13 mouse cellular contexts compared by ENCODE assay signal in the genomic region with DNA sequence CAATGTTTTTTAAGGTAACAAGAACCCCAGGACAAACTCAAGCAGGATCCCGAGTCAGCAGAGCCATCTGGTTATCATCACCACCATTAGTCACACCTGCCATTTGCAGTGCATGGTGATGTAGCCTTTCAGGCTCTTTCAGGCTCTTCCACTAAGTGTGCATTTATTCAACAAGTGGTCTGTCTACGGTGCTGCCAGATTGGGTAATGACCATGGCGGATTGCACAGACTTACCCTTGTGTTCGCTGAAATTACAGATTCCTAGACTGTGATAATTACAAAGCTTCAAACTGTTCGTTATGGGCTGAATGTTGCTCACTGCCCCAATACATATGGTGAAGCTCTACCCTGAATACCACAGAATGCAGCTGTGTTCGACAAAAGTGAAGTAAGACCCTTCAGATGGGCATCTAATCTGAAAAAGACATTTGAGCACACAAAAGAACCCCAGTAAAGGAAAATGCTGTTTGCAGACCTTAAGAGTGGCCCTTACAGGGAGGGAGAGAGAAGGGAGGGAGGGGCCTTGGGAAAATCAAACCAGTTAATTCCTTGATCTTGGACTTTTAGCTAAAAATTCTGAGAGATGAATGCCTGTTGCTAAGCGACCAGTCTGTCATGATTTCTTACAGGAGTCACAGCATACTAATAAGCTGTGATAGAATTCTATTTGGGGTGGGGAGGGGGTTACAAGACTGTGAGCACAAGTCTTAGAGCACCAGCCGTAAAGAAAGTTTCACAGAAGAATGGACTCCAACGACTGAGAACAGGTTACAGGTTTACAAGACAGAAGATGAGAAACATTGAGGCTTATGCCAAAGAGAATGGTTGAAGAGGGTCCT.
A peak's percentile ranks its signal among the peaks of the same experiment; 100 is the strongest.
DNase-seq lines count a peak whose midpoint lies in the region; ATAC-seq lines count a peak whose summit lies in the region.
"Had no signal": no experiment of that assay in that cellular context is flagged by ENCODE, and none has a peak within 500 bp of the region (broad histone marks: within the 10 kb centered on the region; RNA-seq: fewer than 3 reads in every experiment).

No protein-coding gene starts in this region.

- no peak overlapping the region for H3K4me2 ChIP-seq in forebrain, embryonic 16.5 days (ENCODE audit: low read length)
- H3K4me2 ChIP-seq in midbrain, embryonic 12.5 days (replicated peaks), result no peak overlapping the region
- H3K4me2 ChIP-seq in heart, embryonic 11.5 days, result no peak overlapping the region
- H3K4me2 ChIP-seq: limb, embryonic 15.5 days; lung, embryonic 15.5 days had no signal

- H3K4me1 ChIP-seq in forebrain, embryonic 16.5 days (replicated peaks; ENCODE audit: control insufficient read depth, insufficient read depth, low read length), result peaks cover 5% of the 10 kb centered on the region
- peaks cover 11% of the 10 kb centered on the region; the same call in 1 of the 2 replicates for H3K4me1 ChIP-seq in midbrain, embryonic 12.5 days
- no peaks in the 10 kb centered on the region for H3K4me1 ChIP-seq in heart, embryonic 11.5 days (ENCODE audit: control insufficient read depth, insufficient read depth, low read length)
- H3K4me1 ChIP-seq: limb, embryonic 15.5 days; lung, embryonic 15.5 days had no signal

- 34% methylated on average over 9 of the region's 9 CpGs for WGBS in forebrain, embryonic 16.5 days
- WGBS in midbrain, embryonic 12.5 days, result 50% methylated on average over 9 of the region's 9 CpGs
- 53% methylated on average over 9 of the region's 9 CpGs for WGBS in heart, embryonic 11.5 days (ENCODE audit: insufficient replicate concordance)

- ATAC-seq in forebrain, embryonic 16.5 days, result 0 out of 2 replicates have a peak, but pooled peaks have one; percentile 20
- peak; percentile 77 for ATAC-seq in midbrain, embryonic 12.5 days (ENCODE audit: low FRiP score, low read depth)
- no peak for ATAC-seq in heart, embryonic 11.5 days (replicated peaks; ENCODE audit: insufficient number of reproducible peaks, low FRiP score, low TSS enrichment)

- peak; percentile 22 to 36 for DNase-seq in right cerebral cortex, postnatal 10 days (ENCODE audit: low spot score in 2 of 2)
- DNase-seq in right cerebral cortex, postnatal 4 days, result no peak
- no peak for DNase-seq in cerebellum, postnatal 10 days
- DNase-seq in spleen, postnatal 4 days (ENCODE audit: low spot score in 2 of 2), result no peak
- no peak for DNase-seq in layer of hippocampus, postnatal 36 days
- DNase-seq: cerebellum, postnatal 14 days; heart, postnatal 36 days; thymus, adult 2 months had no signal

- no peak overlapping the region for H3K27ac ChIP-seq in forebrain, embryonic 16.5 days (ENCODE audit: low read length)
- H3K27ac ChIP-seq in midbrain, embryonic 12.5 days (replicated peaks), result no peak overlapping the region
- no peak overlapping the region for H3K27ac ChIP-seq in heart, embryonic 11.5 days (ENCODE audit: low read depth, low read length)
- H3K27ac ChIP-seq: limb, embryonic 15.5 days; lung, embryonic 15.5 days had no signal

- H3K36me3 ChIP-seq in forebrain, embryonic 16.5 days (ENCODE audit: control insufficient read depth, insufficient read depth), result no peaks in the 10 kb centered on the region
- H3K36me3 ChIP-seq in midbrain, embryonic 12.5 days, result no peaks in the 10 kb centered on the region
- no peaks in the 10 kb centered on the region for H3K36me3 ChIP-seq in heart, embryonic 11.5 days (ENCODE audit: control insufficient read depth, insufficient read depth, low read length)
- H3K36me3 ChIP-seq: limb, embryonic 15.5 days; lung, embryonic 15.5 days had no signal

- H3K9me3 ChIP-seq in forebrain, embryonic 16.5 days (ENCODE audit: control insufficient read depth, low read length), result no peaks in the 10 kb centered on the region
- H3K9me3 ChIP-seq in midbrain, embryonic 12.5 days, result no peaks in the 10 kb centered on the region
- no peaks in the 10 kb centered on the region for H3K9me3 ChIP-seq in heart, embryonic 11.5 days (replicated peaks; ENCODE audit: control insufficient read depth, low read length)
- H3K9me3 ChIP-seq: limb, embryonic 15.5 days; lung, embryonic 15.5 days had no signal

- H3K4me3 ChIP-seq in forebrain, embryonic 16.5 days (replicated peaks; ENCODE audit: low read length), result no peak overlapping the region
- H3K4me3 ChIP-seq in midbrain, embryonic 12.5 days, result no peak overlapping the region
- H3K4me3 ChIP-seq in heart, embryonic 11.5 days (ENCODE audit: low read depth, low read length), result no peak overlapping the region
- H3K4me3 ChIP-seq: limb, embryonic 15.5 days; lung, embryonic 15.5 days had no signal

- no peak overlapping the region for H3K9ac ChIP-seq in forebrain, embryonic 16.5 days (replicated peaks; ENCODE audit: low read depth, low read length)
- no peak overlapping the region for H3K9ac ChIP-seq in midbrain, embryonic 12.5 days (replicated peaks)
- no peak overlapping the region for H3K9ac ChIP-seq in heart, embryonic 11.5 days (ENCODE audit: low read depth, low read length)
- H3K9ac ChIP-seq: limb, embryonic 15.5 days; lung, embryonic 15.5 days had no signal

- no peaks in the 10 kb centered on the region for H3K27me3 ChIP-seq in forebrain, embryonic 16.5 days (replicated peaks; ENCODE audit: control insufficient read depth, insufficient read depth, low read length)
- no peaks in the 10 kb centered on the region for H3K27me3 ChIP-seq in midbrain, embryonic 12.5 days
- H3K27me3 ChIP-seq in heart, embryonic 11.5 days (ENCODE audit: control insufficient read depth, insufficient read depth, low read length), result no peaks in the 10 kb centered on the region
- H3K27me3 ChIP-seq: limb, embryonic 15.5 days; lung, embryonic 15.5 days had no signal

Comparison
In these comparisons a context has a peak if more than half of its experiments do, and no peak if none do; other contexts are left out.
1. DNase-seq: peak in right cerebral cortex, postnatal 10 days (2 of 2); none in right cerebral cortex, postnatal 4 days (single experiment), cerebellum, postnatal 10 days (0 of 2), spleen, postnatal 4 days (0 of 2) and layer of hippocampus, postnatal 36 days (0 of 2).